Mouse (Mus musculus) thymus, postnatal 4 days (tissue): ENCODE results near the gene Thsd1.

Source experiments
- DNase-seq: peaks from one replicate; pipeline ENCODE4 v3.0.0; 2021

Gene Thsd1

DNA sequence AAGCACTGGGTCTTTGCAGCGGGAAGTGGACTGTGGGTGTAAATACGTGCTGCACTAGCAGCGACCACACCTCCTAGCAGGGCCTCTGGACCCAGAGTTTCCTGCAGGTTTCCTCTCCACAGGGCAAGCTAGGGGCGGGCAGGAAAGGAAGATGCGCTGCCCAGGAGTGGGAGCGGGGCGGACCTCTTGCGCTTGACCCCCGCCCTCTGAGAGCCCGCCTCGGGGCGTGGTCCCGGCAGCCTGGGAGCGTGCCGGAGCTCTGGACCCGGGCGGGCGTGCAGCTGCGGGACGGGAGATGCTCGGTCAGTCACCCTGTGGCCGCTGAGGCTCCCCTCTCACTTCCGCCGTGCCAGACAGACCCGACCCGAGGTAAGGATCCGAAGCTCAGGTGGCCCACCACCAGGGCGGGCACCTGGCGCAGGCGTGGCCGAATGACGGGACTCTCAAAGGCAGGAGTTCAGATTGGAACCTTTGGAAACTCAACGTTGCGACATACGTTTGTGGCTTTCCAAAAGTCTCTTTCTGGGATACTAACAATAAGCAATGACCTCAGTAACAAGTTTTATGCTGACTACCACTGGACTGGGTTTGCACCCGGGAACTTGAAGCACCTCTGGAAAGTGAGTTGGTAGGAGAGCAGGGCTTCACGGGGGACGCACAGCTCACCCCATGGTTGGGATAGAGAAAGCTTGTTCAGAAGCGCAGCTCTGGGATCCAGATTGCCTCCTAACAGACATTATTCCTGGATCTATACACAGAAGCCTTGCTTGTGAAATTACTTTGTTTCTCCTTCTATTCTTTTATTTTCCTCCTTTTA lies at the start of gene Thsd1:
Gene Thsd1 (plus strand): TSS at position 253 of the 817 bp plus-strand sequence.
- DNase-seq, result peak; percentile 49

DNA sequence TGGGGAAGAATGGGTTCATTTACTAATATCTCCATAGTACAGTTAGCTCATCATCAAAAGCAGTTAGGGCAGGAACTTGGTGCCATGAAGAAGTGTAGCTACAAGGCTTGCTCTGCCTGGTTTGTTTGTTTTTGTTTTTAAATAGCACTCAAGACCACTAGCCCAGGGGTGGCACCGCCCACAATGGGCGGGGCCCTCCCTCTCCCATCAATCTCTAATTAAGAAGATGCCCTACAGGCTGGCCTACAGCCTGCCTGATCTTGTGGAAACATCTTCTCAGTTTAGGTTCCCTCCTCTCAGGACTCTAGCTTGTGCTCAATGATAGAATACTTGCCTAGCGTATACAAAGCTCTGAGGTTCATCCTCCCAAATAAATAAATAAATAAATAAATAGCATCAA lies 42.2 kb upstream of the Thsd1 start:
- no peak for DNase-seq

DNA sequence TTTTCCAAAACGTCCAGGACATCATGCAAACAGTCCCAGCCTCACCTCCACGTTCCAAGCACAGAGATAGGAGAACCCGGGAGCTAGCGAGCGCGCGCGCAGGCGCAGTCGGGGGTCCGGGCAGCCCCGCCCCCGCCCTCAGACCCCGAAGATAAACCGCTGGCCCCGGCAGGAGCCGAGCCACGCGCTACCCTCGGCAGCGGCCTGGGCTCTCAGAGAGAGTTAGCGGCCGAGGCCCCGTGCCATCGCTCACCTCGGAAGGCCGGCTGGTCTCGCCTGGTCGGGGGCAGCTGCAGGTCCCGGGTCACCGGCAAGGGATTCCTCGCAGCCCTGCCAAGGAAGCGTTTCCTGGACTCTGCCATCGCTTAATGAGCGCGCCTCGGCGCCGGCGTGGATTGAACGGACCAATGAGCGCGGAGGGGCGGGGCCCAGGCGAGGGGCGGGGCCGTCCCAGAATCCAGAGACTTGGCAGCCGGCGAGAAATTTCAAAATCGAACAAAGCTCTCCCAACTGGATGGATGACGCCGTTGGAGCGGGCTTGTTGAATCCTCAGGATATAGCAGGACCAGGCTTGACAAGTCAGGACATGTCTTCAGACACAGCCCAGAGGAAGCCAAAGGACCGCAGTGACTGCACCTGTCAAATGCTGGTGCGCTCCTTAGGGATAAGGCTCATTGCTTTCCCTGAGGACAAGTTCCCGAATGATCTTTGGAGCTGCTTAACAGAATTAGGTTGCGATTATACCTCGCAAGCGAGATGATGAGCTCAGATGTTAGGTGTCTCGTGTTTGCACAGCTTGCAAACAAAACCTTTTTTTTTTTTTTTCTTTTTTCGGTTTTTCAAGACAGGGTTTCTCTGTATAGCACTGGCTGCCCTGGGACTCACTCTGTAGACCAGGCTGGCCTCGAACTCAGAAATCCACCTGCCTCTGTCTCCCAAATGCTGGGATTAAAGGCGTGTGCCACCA lies 41.4 kb upstream of the Thsd1 start, which contains the start of gene Ckap2:
Gene Ckap2 (minus strand): TSS at position 389 of the 967 bp plus-strand sequence.
- peak; percentile 89 for DNase-seq

GRCm38 (mm10) chr8:22192660-22193431 lies 34.3 kb upstream of the Thsd1 start, which contains the start of gene Vps36:
TSS of gene Vps36 (plus strand) at chr8:22192809.
- DNase-seq, result peak; percentile 94

DNA sequence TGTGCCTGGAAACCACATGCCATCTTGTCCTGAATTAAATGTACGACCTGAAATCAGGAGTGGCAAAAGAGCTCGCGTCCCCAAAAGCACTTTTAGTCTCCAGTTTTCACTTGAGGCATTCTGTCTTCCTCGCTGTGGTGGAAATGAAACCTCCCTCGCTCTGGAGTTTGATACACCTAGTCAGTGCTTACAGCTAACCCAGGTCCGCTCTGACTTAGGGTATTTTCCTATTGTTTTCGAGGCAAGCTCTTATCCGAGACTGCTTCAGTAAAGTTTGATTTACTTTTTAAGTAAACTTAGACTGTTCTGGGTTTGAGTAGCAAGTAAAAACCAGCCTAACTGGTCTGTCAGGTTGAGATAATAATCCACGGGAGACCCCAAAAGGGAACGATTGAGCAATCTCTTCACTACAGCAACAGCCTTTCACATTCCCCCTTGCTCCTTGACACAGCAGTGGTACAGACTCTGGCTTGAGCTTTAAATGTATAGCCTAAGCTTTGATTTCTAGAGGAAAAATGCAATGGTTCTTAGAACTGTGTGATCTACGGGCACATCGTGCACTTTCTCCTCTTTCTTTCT lies 33.6 kb upstream of the Thsd1 start:
- DNase-seq, result peak; percentile 42

- no peak for DNase-seq
These were observed 29.2 kb upstream of the Thsd1 start for GRCm38 (mm10) chr8:22197914-22198313.

DNA sequence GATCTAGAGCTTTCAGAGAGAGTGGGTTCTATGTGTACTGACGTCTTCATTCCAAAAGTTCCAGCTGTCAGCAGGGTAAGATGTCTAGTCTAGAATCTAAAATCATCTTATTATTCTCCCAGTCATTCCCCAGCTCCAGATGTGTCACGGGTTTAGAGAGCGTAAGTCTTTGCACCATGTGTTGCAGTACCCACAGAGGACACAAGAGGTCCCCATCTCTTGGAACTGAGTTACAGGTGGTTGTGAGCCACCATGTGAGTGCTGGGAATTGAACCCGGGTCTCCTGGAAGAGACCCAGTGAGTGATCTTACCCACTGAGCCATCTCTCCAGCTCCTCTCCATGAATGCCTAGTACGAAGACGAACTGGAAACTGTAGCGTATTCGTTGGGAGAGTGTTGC lies 27.6 kb upstream of the Thsd1 start:
- DNase-seq, result no peak

DNA sequence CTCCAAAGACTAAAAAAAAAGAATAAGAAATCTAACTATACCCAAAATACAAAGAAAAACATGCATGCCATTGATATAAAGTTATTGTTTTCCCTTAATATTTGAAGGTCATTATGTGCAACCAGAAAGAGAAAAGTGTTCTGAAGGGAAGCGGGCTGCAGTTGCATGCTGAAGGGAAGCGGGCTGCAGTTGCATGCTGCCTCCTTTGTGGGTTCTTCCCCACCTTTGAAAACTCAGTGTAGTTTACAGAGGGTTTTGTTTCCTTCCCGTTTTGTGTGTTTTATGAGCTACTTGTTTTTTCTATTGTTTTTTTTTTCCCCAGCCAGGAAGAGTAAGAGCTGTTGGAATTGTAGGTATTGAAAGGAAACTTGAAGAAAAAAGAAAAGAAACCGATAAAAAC lies 19.6 kb upstream of the Thsd1 start:
- DNase-seq, result no peak

- DNase-seq, result no peak
These were observed 18.1 kb upstream of the Thsd1 start for GRCm38 (mm10) chr8:22209012-22209411.

DNA sequence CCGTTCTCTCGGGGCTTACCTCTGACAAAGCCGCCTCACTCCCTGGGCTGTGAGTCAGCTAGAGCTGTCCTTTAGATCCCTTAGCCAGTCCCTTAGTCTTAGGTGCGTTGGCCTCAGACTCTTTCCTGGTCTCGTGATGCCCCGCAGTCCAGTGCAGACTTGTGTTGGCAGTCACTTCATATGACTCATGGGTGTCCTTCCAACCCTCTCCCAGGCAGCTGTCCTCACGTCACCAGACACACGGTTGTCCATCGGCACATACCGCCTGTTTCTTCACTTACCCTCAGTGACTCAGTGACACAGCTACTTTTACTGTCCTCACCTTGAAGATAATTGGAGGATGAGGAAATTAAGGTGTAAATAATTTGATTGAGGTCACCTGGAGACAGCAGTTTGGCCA lies 12.3 kb upstream of the Thsd1 start:
- no peak for DNase-seq

DNA sequence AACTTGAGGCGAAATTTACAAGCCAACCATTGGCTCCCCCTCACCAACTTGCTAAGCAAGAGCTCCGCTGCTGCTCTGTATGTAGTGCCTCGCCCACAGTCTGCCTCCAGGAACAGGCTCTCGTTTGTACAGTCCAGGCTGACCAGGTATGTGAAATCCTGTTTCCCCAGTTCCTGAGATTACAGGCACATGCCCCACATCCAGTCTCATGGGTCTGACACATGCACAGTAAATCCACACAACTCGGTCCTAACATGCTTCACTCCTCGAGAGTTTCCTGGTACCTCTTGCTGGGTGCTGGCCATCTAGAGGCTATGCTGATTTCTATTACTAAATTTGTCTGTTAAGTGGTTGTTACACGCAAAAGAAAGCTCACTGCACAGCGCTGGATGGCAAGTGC lies 752 bp upstream of the Thsd1 start:
- no peak for DNase-seq

GRCm38 (mm10) chr8:22228621-22229020 lies 1.5 kb downstream of the Thsd1 start:
- DNase-seq, result peak; percentile 19

DNA sequence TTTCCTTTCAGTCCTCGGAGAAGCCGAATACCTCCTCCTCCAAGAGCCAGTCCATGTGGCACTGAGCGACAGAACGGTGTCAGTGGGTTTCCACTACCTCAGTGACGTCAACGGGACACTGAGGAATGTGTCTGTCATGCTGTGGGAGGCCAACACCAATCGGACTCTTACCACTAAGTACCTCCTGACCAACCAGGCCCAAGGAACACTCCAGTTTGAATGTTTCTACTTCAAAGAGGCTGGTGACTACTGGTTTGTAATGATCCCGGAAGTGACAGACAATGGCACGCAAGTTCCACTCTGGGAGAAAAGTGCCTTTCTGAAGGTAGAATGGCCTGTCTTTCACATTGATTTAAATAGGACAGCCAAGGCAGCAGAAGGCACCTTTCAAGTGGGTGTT lies 15.9 kb downstream of the Thsd1 start:
- DNase-seq, result no peak

GRCm38 (mm10) chr8:22245663-22246062 lies 18.6 kb downstream of the Thsd1 start:
- DNase-seq, result no peak

- no peak for DNase-seq
These were observed 20.8 kb downstream of the Thsd1 start for GRCm38 (mm10) chr8:22247956-22248355.

- DNase-seq, result no peak
These were observed 22.0 kb downstream of the Thsd1 start for GRCm38 (mm10) chr8:22249080-22249479.

GRCm38 (mm10) chr8:22258946-22259450 lies 31.9 kb downstream of the Thsd1 start:
- DNase-seq, result no peak

DNA sequence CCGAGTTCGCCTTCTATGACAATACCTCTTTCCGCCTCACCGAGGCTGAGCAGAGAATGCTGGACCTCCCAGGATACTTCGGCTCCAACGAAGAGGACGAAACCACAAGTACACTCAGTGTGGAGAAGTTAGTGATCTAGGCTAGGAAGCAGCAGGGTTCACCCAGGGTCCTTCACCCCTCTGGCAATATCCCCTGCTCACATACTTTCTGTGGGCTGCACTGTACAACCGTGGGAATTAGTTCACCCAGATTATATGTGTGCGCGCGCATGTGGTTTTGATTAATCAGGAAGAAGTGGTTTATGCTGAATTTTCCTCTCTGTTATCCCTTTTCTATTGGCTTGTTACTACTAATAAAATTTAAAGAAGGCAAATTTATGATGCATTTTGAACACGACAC lies 32.4 kb downstream of the Thsd1 start:
- no peak for DNase-seq

DNA sequence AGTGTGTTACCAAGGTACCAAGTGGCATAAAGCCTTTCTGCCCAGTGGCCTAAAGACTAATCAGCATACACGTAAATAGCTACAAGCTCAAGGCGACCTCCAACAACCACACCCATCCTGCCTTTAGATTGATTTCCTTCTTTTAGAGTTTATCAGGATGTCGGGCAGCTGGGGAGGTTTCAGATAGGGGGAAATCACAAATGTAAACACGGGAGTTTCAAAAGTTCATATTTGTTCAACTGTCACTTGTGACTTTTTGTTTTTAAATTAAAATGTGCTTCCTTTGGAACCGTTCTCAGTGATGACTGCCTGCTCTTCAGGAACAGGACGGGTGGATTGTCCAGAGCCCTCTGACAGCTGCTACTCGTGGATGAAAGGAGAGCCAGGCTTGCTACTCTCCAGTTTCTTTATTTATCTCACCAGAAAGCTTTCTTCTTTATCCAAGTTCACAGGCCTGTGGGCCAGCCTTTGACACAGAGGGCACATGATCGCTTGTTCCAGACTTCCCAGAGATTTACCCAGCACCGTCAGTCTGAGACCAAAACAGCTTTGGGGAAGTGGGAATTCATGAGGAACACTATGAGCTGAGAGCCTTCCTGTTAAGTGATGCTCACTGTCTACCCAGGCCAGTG lies 33.1 kb downstream of the Thsd1 start:
- no peak for DNase-seq

DNA sequence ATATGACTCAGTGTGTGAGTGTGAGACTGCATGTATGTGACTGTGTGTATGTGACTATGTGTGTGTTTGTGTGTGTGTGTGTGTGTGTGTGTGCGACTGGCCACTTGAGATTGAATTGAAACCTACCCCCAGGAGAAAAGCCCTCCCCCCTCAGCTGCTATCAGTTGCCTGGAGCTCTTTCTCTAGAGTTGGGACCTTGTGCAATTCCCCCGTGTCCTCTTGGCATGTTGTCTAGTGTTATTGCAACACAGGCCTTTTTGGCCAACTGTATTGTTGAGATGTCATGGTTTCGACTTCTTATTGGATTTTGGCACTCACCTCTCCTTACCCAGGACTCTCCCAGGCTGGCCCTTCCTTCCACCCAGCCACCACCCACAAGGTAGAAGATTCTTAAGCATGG lies 35.2 kb downstream of the Thsd1 start:
- no peak for DNase-seq

- no peak for DNase-seq
These were observed 37.2 kb downstream of the Thsd1 start for GRCm38 (mm10) chr8:22264292-22264691.

- DNase-seq, result no peak
These were observed 37.7 kb downstream of the Thsd1 start for GRCm38 (mm10) chr8:22264787-22265186.
